Mouse (Mus musculus): ENCODE data around the gene Rhox3f. TPM values are rescaled to one million over a fixed set of nuclear protein-coding genes. Genes with fewer than 3 reads are reported as not detected.
"Not testable (repeated sequence)": the region's sequence is repeated elsewhere in the genome, so short reads cannot be mapped to it uniquely, and the experiment has no call there.

Gene Rhox3f
- not detected in 2 replicates for polyA plus RNA-seq (2012; rRNA removed)

- not testable (repeated sequence) for H3K27ac ChIP-seq (ENCODE audit: insufficient read depth, low read length); H3K4me1 ChIP-seq (ENCODE audit: control insufficient read depth, insufficient read depth, low read length); H3K4me3 ChIP-seq (ENCODE audit: insufficient read depth, low read length)
Observed at GRCm38 (mm10) chrX:37580692-37581091, at the start of gene Rhox3f. Gene Rhox3f (plus strand): TSS chrX:37580992.

- H3K4me1 ChIP-seq (ENCODE audit: control insufficient read depth, insufficient read depth, low read length); H3K27ac ChIP-seq (ENCODE audit: insufficient read depth, low read length); H3K4me3 ChIP-seq (ENCODE audit: insufficient read depth, low read length): not testable (repeated sequence)
Observed at GRCm38 (mm10) chrX:37541719-37542118, 39.1 kb upstream of the Rhox3f start, which contains the start of gene Rhox3e. Gene Rhox3e (plus strand): TSS chrX:37542019.

- not testable (repeated sequence) for H3K4me3 ChIP-seq (ENCODE audit: insufficient read depth, low read length); H3K4me1 ChIP-seq (ENCODE audit: control insufficient read depth, insufficient read depth, low read length); H3K27ac ChIP-seq (ENCODE audit: insufficient read depth, low read length)
Observed at GRCm38 (mm10) chrX:37557112-37557511, 23.7 kb upstream of the Rhox3f start, which contains the start of gene Rhox4e. Gene Rhox4e (plus strand): TSS chrX:37557412.

- H3K4me1 ChIP-seq (ENCODE audit: control insufficient read depth, insufficient read depth, low read length); H3K4me3 ChIP-seq (ENCODE audit: insufficient read depth, low read length); H3K27ac ChIP-seq (ENCODE audit: insufficient read depth, low read length): not testable (repeated sequence)
Observed at GRCm38 (mm10) chrX:37571105-37571504, 9.7 kb upstream of the Rhox3f start, which contains the start of gene Rhox2f. Gene Rhox2f (plus strand): TSS chrX:37571405.

GRCm38 (mm10) chrX:37572638-37573037 is 8.2 kb upstream of the Rhox3f start:
- not testable (repeated sequence) for H3K4me3 ChIP-seq (ENCODE audit: insufficient read depth, low read length); H3K27ac ChIP-seq (ENCODE audit: insufficient read depth, low read length); H3K4me1 ChIP-seq (ENCODE audit: control insufficient read depth, insufficient read depth, low read length)

GRCm38 (mm10) chrX:37607604-37608003 is 26.8 kb downstream of the Rhox3f start, which contains the start of gene Rhox4f:
Gene Rhox4f (minus strand): TSS chrX:37607704.
- H3K4me3 ChIP-seq (ENCODE audit: insufficient read depth, low read length); H3K4me1 ChIP-seq (ENCODE audit: control insufficient read depth, insufficient read depth, low read length); H3K27ac ChIP-seq (ENCODE audit: insufficient read depth, low read length): not testable (repeated sequence)

- H3K4me3 ChIP-seq (ENCODE audit: insufficient read depth, low read length); H3K4me1 ChIP-seq (ENCODE audit: control insufficient read depth, insufficient read depth, low read length); H3K27ac ChIP-seq (ENCODE audit: insufficient read depth, low read length): not testable (repeated sequence)
Observed at GRCm38 (mm10) chrX:37628512-37628911, 47.7 kb downstream of the Rhox3f start, which contains the start of gene Rhox3g. Gene Rhox3g (minus strand): TSS chrX:37628612.

Other genes with a start within 250 kb of the Rhox3f start
- gene Rhox3a2, start 201.0 kb upstream of the Rhox3f start, polyA plus RNA-seq (2012; rRNA removed): not detected in 2 replicates
- not detected in 2 replicates for gene Rhox4a2, start 190.1 kb upstream of the Rhox3f start, polyA plus RNA-seq (2012; rRNA removed)
- gene Rhox2b, start 168.9 kb upstream of the Rhox3f start, polyA plus RNA-seq (2012; rRNA removed): not detected in 2 replicates
- gene Rhox4b, start 148.5 kb upstream of the Rhox3f start, polyA plus RNA-seq (2012; rRNA removed): not detected in 2 replicates
- gene Rhox2c, start 127.3 kb upstream of the Rhox3f start, polyA plus RNA-seq (2012; rRNA removed): not detected in 2 replicates
- gene Rhox3c, start 122.4 kb upstream of the Rhox3f start, polyA plus RNA-seq (2012; rRNA removed): not detected in 2 replicates
- gene Rhox4c, start 100.7 kb upstream of the Rhox3f start, polyA plus RNA-seq (2012; rRNA removed): not detected in 2 replicates
- gene Rhox2d, start 87.6 kb upstream of the Rhox3f start, polyA plus RNA-seq (2012; rRNA removed): not detected in 2 replicates
- gene Rhox4d, start 66.6 kb upstream of the Rhox3f start, polyA plus RNA-seq (2012; rRNA removed): not detected in 2 replicates
- gene Rhox2e, start 50.5 kb upstream of the Rhox3f start, polyA plus RNA-seq (2012; rRNA removed): not detected in 2 replicates
- not detected in 2 replicates for gene Rhox3e, start 39.0 kb upstream of the Rhox3f start, polyA plus RNA-seq (2012; rRNA removed)
- gene Rhox4e, start 23.6 kb upstream of the Rhox3f start, polyA plus RNA-seq (2012; rRNA removed): not detected in 2 replicates
- gene Rhox2f, start 9.6 kb upstream of the Rhox3f start, polyA plus RNA-seq (2012; rRNA removed): not detected in 2 replicates
- gene Rhox4f, start 26.7 kb downstream of the Rhox3f start, polyA plus RNA-seq (2012; rRNA removed): not detected in 2 replicates
- gene Rhox3g, start 47.6 kb downstream of the Rhox3f start, polyA plus RNA-seq (2012; rRNA removed): not detected in 2 replicates
- not detected in 2 replicates for gene Rhox2g, start 62.5 kb downstream of the Rhox3f start, polyA plus RNA-seq (2012; rRNA removed)
- gene Rhox4g, start 70.3 kb downstream of the Rhox3f start, polyA plus RNA-seq (2012; rRNA removed): not detected in 2 replicates
- not detected in 2 replicates for gene Rhox3h, start 87.8 kb downstream of the Rhox3f start, polyA plus RNA-seq (2012; rRNA removed)
- gene Rhox2h, start 92.3 kb downstream of the Rhox3f start, polyA plus RNA-seq (2012; rRNA removed): not detected in 2 replicates
- not detected in 2 replicates for gene Rhox5, start 223.8 kb downstream of the Rhox3f start, polyA plus RNA-seq (2012; rRNA removed)
- gene Rhox6, start 245.9 kb downstream of the Rhox3f start, polyA plus RNA-seq (2012; rRNA removed): 0.09 TPM in 1 of 2 replicates, not detected in the other

All from cortical plate, adult 2 months (tissue).